Mouse (Mus musculus): ENCODE data around the gene Shkbp1. TPM values are rescaled to one million over a fixed set of nuclear protein-coding genes. Genes with fewer than 3 reads are reported as not detected.

The Shkbp1 gene
- polyA plus RNA-seq, 1 experiment from 2014 or later, result 47.4 TPM

GRCm38 (mm10) chr7:27314393-27314792, 41.4 kb downstream of the Shkbp1 start:
- 94% methylated on average over 3 of the region's 3 CpGs for WGBS
- ATAC-seq, result no peak
- Histone ChIP-seq H3K36me3 (ENCODE audit: control insufficient read depth, insufficient read depth, low read length) (peaks cover 5% of the 10 kb centered on the region; the same call in 1 of the 2 replicates), H3K4me2 (ENCODE audit: low read length) (no peak overlapping the region), H3K4me1 (ENCODE audit: control insufficient read depth, insufficient read depth, low read length) (peaks cover 4% of the 10 kb centered on the region; the same call in 1 of the 2 replicates), H3K27me3 (ENCODE audit: control insufficient read depth, insufficient read depth, low read depth, low read length) (no peaks in the 10 kb centered on the region), H3K9ac (ENCODE audit: low read depth, low read length) (no peak overlapping the region), H3K9me3 (replicated peaks; ENCODE audit: control insufficient read depth, low read length, poor library complexity, severe bottlenecking) (peaks cover 2% of the 10 kb centered on the region; the same call in 1 of the 2 replicates), H3K4me3 (ENCODE audit: low read depth, low read length) (no peak overlapping the region), H3K27ac (ENCODE audit: low read length) (no peak overlapping the region)

GRCm38 (mm10) chr7:27311651-27312284, 44.1 kb downstream of the Shkbp1 start:
- WGBS, result 95% methylated on average over 12 of the region's 12 CpGs
- no peaks in the 10 kb centered on the region for H3K27me3 ChIP-seq (ENCODE audit: control insufficient read depth, insufficient read depth, low read depth, low read length)
- H3K4me3 ChIP-seq (ENCODE audit: low read depth, low read length), result no peak overlapping the region
- peaks cover 2% of the 10 kb centered on the region; the same call in 1 of the 2 replicates for H3K9me3 ChIP-seq (replicated peaks; ENCODE audit: control insufficient read depth, low read length, poor library complexity, severe bottlenecking)
- no peak overlapping the region for H3K27ac ChIP-seq (ENCODE audit: low read length)
- peaks cover 4% of the 10 kb centered on the region; the same call in 1 of the 2 replicates for H3K4me1 ChIP-seq (ENCODE audit: control insufficient read depth, insufficient read depth, low read length)
- no peak overlapping the region for H3K4me2 ChIP-seq (ENCODE audit: low read length)
- no peak for ATAC-seq
- H3K9ac ChIP-seq (ENCODE audit: low read depth, low read length), result no peak overlapping the region
- H3K36me3 ChIP-seq (ENCODE audit: control insufficient read depth, insufficient read depth, low read length), result peaks cover 5% of the 10 kb centered on the region; the same call in 1 of the 2 replicates

GRCm38 (mm10) chr7:27310996-27311535, 44.8 kb downstream of the Shkbp1 start:
- no peak overlapping the region for H3K4me2 ChIP-seq (ENCODE audit: low read length)
- H3K4me1 ChIP-seq (ENCODE audit: control insufficient read depth, insufficient read depth, low read length), result peaks cover 4% of the 10 kb centered on the region; the same call in 1 of the 2 replicates
- 45% methylated on average over 8 of the region's 8 CpGs for WGBS
- ATAC-seq, result no peak
- H3K9ac ChIP-seq (ENCODE audit: low read depth, low read length), result no peak overlapping the region
- no peak overlapping the region for H3K4me3 ChIP-seq (ENCODE audit: low read depth, low read length)
- H3K27me3 ChIP-seq (ENCODE audit: control insufficient read depth, insufficient read depth, low read depth, low read length), result no peaks in the 10 kb centered on the region
- H3K27ac ChIP-seq (ENCODE audit: low read length), result no peak overlapping the region
- peaks cover 5% of the 10 kb centered on the region; the same call in 1 of the 2 replicates for H3K36me3 ChIP-seq (ENCODE audit: control insufficient read depth, insufficient read depth, low read length)
- H3K9me3 ChIP-seq (replicated peaks; ENCODE audit: control insufficient read depth, low read length, poor library complexity, severe bottlenecking), result peaks cover 2% of the 10 kb centered on the region; the same call in 1 of the 2 replicates

- ATAC-seq, result peak; percentile 49
- 5% methylated on average over 17 of the region's 17 CpGs for WGBS
- Histone ChIP-seq H3K27me3 (ENCODE audit: control insufficient read depth, insufficient read depth, low read depth, low read length) (no peaks in the 10 kb centered on the region), H3K9ac (ENCODE audit: low read depth, low read length) (peak overlapping the region; percentile 48), H3K4me2 (ENCODE audit: low read length) (peak overlapping the region; percentile 47), H3K36me3 (ENCODE audit: control insufficient read depth, insufficient read depth, low read length) (peaks cover 5% of the 10 kb centered on the region; the same call in 1 of the 2 replicates), H3K4me3 (ENCODE audit: low read depth, low read length) (peak overlapping the region; percentile 17), H3K4me1 (ENCODE audit: control insufficient read depth, insufficient read depth, low read length) (peaks cover 4% of the 10 kb centered on the region; the same call in 1 of the 2 replicates), H3K27ac (ENCODE audit: low read length) (no peak overlapping the region), H3K9me3 (replicated peaks; ENCODE audit: control insufficient read depth, low read length, poor library complexity, severe bottlenecking) (peaks cover 2% of the 10 kb centered on the region; the same call in 1 of the 2 replicates)
Observed at GRCm38 (mm10) chr7:27310306-27310705, 45.5 kb downstream of the Shkbp1 start.

GRCm38 (mm10) chr7:27309832-27310231, 46.0 kb downstream of the Shkbp1 start:
- H3K4me2 ChIP-seq (ENCODE audit: low read length), result no peak overlapping the region
- peaks cover 5% of the 10 kb centered on the region; the same call in 1 of the 2 replicates for H3K36me3 ChIP-seq (ENCODE audit: control insufficient read depth, insufficient read depth, low read length)
- H3K27me3 ChIP-seq (ENCODE audit: control insufficient read depth, insufficient read depth, low read depth, low read length), result no peaks in the 10 kb centered on the region
- peaks cover 2% of the 10 kb centered on the region; the same call in 1 of the 2 replicates for H3K9me3 ChIP-seq (replicated peaks; ENCODE audit: control insufficient read depth, low read length, poor library complexity, severe bottlenecking)
- H3K27ac ChIP-seq (ENCODE audit: low read length), result no peak overlapping the region
- H3K4me1 ChIP-seq (ENCODE audit: control insufficient read depth, insufficient read depth, low read length), result peaks cover 4% of the 10 kb centered on the region; the same call in 1 of the 2 replicates
- no peak overlapping the region for H3K4me3 ChIP-seq (ENCODE audit: low read depth, low read length)
- WGBS, result 52% methylated on average over 3 of the region's 3 CpGs
- no peak for ATAC-seq
- H3K9ac ChIP-seq (ENCODE audit: low read depth, low read length), result no peak overlapping the region

- H3K36me3 ChIP-seq (ENCODE audit: control insufficient read depth, insufficient read depth, low read length), result peaks cover 4% of the 10 kb centered on the region; the same call in 1 of the 2 replicates
- H3K27me3 ChIP-seq (ENCODE audit: control insufficient read depth, insufficient read depth, low read depth, low read length), result no peaks in the 10 kb centered on the region
- H3K4me3 ChIP-seq (ENCODE audit: low read depth, low read length), result 0 out of 2 replicates have a peak overlapping the region, but pooled peaks have one; percentile 5
- no peak overlapping the region for H3K9ac ChIP-seq (ENCODE audit: low read depth, low read length)
- peaks cover 4% of the 10 kb centered on the region; the same call in 1 of the 2 replicates for H3K4me1 ChIP-seq (ENCODE audit: control insufficient read depth, insufficient read depth, low read length)
- no peak overlapping the region for H3K27ac ChIP-seq (ENCODE audit: low read length)
- H3K9me3 ChIP-seq (replicated peaks; ENCODE audit: control insufficient read depth, low read length, poor library complexity, severe bottlenecking), result peaks cover 2% of the 10 kb centered on the region; the same call in 1 of the 2 replicates
- WGBS, result 15% methylated on average over 28 of the region's 28 CpGs
- no peak for ATAC-seq
- H3K4me2 ChIP-seq (ENCODE audit: low read length), result peak overlapping the region; percentile 47
Observed at GRCm38 (mm10) chr7:27308821-27309549, 46.8 kb downstream of the Shkbp1 start.

- no peaks in the 10 kb centered on the region for H3K9me3 ChIP-seq (replicated peaks; ENCODE audit: control insufficient read depth, low read length, poor library complexity, severe bottlenecking)
- H3K27me3 ChIP-seq (ENCODE audit: control insufficient read depth, insufficient read depth, low read depth, low read length), result no peaks in the 10 kb centered on the region
- 62% methylated on average over 9 of the region's 9 CpGs for WGBS
Observed at GRCm38 (mm10) chr7:27307551-27307950, 48.3 kb downstream of the Shkbp1 start.

GRCm38 (mm10) chr7:27306161-27307160, 49.4 kb downstream of the Shkbp1 start:
- WGBS, result 76% methylated on average over 24 of the region's 24 CpGs
- no peak for ATAC-seq

More at GRCm38 (mm10) chr7:27307551-27307950, 48.3 kb downstream of the Shkbp1 start:
- Histone ChIP-seq H3K4me3 (ENCODE audit: low read depth, low read length) (no peak overlapping the region), H3K4me1 (ENCODE audit: control insufficient read depth, insufficient read depth, low read length) (peaks cover 4% of the 10 kb centered on the region; the same call in 1 of the 2 replicates), H3K36me3 (ENCODE audit: control insufficient read depth, insufficient read depth, low read length) (no peaks in the 10 kb centered on the region), H3K4me2 (ENCODE audit: low read length) (no peak overlapping the region), H3K27ac (ENCODE audit: low read length) (no peak overlapping the region), H3K9ac (ENCODE audit: low read depth, low read length) (no peak overlapping the region)
- no peak for ATAC-seq

More at GRCm38 (mm10) chr7:27306161-27307160, 49.4 kb downstream of the Shkbp1 start:
- Histone ChIP-seq H3K9ac (ENCODE audit: low read depth, low read length) (no peak overlapping the region), H3K4me1 (ENCODE audit: control insufficient read depth, insufficient read depth, low read length) (peaks cover 4% of the 10 kb centered on the region; the same call in 1 of the 2 replicates), H3K4me3 (ENCODE audit: low read depth, low read length) (no peak overlapping the region), H3K36me3 (ENCODE audit: control insufficient read depth, insufficient read depth, low read length) (no peaks in the 10 kb centered on the region), H3K27me3 (ENCODE audit: control insufficient read depth, insufficient read depth, low read depth, low read length) (no peaks in the 10 kb centered on the region), H3K9me3 (replicated peaks; ENCODE audit: control insufficient read depth, low read length, poor library complexity, severe bottlenecking) (no peaks in the 10 kb centered on the region), H3K27ac (ENCODE audit: low read length) (no peak overlapping the region), H3K4me2 (ENCODE audit: low read length) (no peak overlapping the region)
